ENCODE assay signal across 10 mouse cellular contexts in genomic region chr7:98835519-98836441, GRCm38 (mm10). TPM values are rescaled to one million over a fixed set of nuclear protein-coding genes. Genes with fewer than 3 reads are reported as not detected.
A peak's percentile ranks its signal among the peaks of the same experiment; 100 is the strongest.
DNase-seq lines count a peak whose midpoint lies in the region; ATAC-seq and TF ChIP-seq lines count a peak whose summit lies in the region.
"Had no signal": no experiment of that assay in that cellular context is flagged by ENCODE, and none has a peak within 500 bp of the region (broad histone marks: within the 10 kb centered on the region; RNA-seq: fewer than 3 reads in every experiment).

No protein-coding gene starts in this region.

- DNase-seq in gastrocnemius, adult 2 months: peak; percentile 70
- DNase-seq in gastrocnemius, adult 8-10 months (ENCODE audit: low spot score in 2 of 2): no peak
- DNase-seq in Muller cell, postnatal 12 days (ENCODE audit: inconsistent ontology term): peak; percentile 52
- peak; percentile 52 for DNase-seq in retina, embryonic 14.5 days (ENCODE audit: low spot score)
- DNase-seq in adrenal gland, postnatal 25 days: no peak

- H3K4me2 ChIP-seq in heart, embryonic 11.5 days: peak overlapping the region; percentile 99
- H3K4me2 ChIP-seq in limb, embryonic 13.5 days (replicated peaks): peak overlapping the region; percentile 90

- H3K36me3 ChIP-seq in heart, embryonic 11.5 days (ENCODE audit: control insufficient read depth, insufficient read depth, low read length): no peaks in the 10 kb centered on the region
- 0 out of 2 replicates have a peak, but pooled peaks cover 3% of the 10 kb centered on the region for H3K36me3 ChIP-seq in limb, embryonic 13.5 days
- H3K36me3 ChIP-seq: G1E had no signal

- ATAC-seq in heart, embryonic 11.5 days (replicated peaks; ENCODE audit: insufficient number of reproducible peaks, low FRiP score, low TSS enrichment): no peak
- ATAC-seq in limb, embryonic 13.5 days (ENCODE audit: low FRiP score, low read depth): no peak
- no peak for ATAC-seq in cerebellum, adult (ENCODE audit: insufficient number of reproducible peaks, low FRiP score, low TSS enrichment)

- intact Hi-C loops in gastrocnemius, adult 2 months (cut with DNase I): loop anchor here (1.0 to 5.0 kb wide), 2 partner anchors 19 to 242 kb away; no protein-coding TSS in a partner anchor

- under 1% methylated on average over 46 of the region's 46 CpGs for WGBS in heart, embryonic 11.5 days (ENCODE audit: insufficient replicate concordance)
- under 1% methylated on average over 46 of the region's 46 CpGs for WGBS in limb, embryonic 13.5 days

- H3K9ac ChIP-seq in heart, embryonic 11.5 days (ENCODE audit: low read depth, low read length): peak overlapping the region; percentile 70
- peak overlapping the region; percentile 81 for H3K9ac ChIP-seq in limb, embryonic 13.5 days

- peaks cover 55% of the 10 kb centered on the region for H3K27me3 ChIP-seq in heart, embryonic 11.5 days (ENCODE audit: control insufficient read depth, insufficient read depth, low read length)
- H3K27me3 ChIP-seq in limb, embryonic 13.5 days: peaks cover 89% of the 10 kb centered on the region

- H3K4me3 ChIP-seq in gastrocnemius, adult 2 months: peak overlapping the region; percentile 79
- peak overlapping the region; percentile 68 for H3K4me3 ChIP-seq in heart, embryonic 11.5 days (ENCODE audit: low read depth, low read length)
- peak overlapping the region; percentile 65 for H3K4me3 ChIP-seq in limb, embryonic 13.5 days

- peak overlapping the region; percentile 90 for H3K27ac ChIP-seq in gastrocnemius, adult 2 months
- H3K27ac ChIP-seq in heart, embryonic 11.5 days (ENCODE audit: low read depth, low read length): no peak overlapping the region
- peak overlapping the region; percentile 58; the same call in 1 of the 2 replicates for H3K27ac ChIP-seq in limb, embryonic 13.5 days

- no peak for TF ChIP-seq CTCF in gastrocnemius, adult 2 months (IDR thresholded peaks at IDR 0.05)

- H3K4me1 ChIP-seq in heart, embryonic 11.5 days (ENCODE audit: control insufficient read depth, insufficient read depth, low read length): peaks cover 52% of the 10 kb centered on the region
- H3K4me1 ChIP-seq in limb, embryonic 13.5 days: peaks cover 58% of the 10 kb centered on the region

- no peaks in the 10 kb centered on the region for H3K9me3 ChIP-seq in heart, embryonic 11.5 days (replicated peaks; ENCODE audit: control insufficient read depth, low read length)
- H3K9me3 ChIP-seq in limb, embryonic 13.5 days: no peaks in the 10 kb centered on the region
- H3K9me3 ChIP-seq: G1E had no signal

RNA-seq across cellular contexts. Expression of gene Wnt11, which starts 0.9 kb away (rescaled TPM):
- total RNA-seq in gastrocnemius, adult 2 months (2021): 1 to 10 TPM; 5.3 to 8.3 TPM
- 1 to 10 TPM; 5.3 to 7.6 (median 5.9) TPM for total RNA-seq in gastrocnemius, adult 8-10 months (2022)
- 24.5 and 24.7 TPM in 2 replicates for polyA plus RNA-seq in heart, embryonic 11.5 days (2014; fragmentation: Nextera tagmentation; extraction: Ambion mirVana)
- polyA plus RNA-seq in limb, embryonic 13.5 days (2015; fragmentation: Nextera tagmentation; extraction: Ambion mirVana): 37.2 and 38.3 TPM in 2 replicates
- 1.8 and 1.9 TPM in 2 replicates for total RNA-seq in adrenal gland, postnatal 25 days (2021)
- total RNA-seq: G1E; hematopoietic stem cell, adult 5-6 weeks had no signal
- polyA plus RNA-seq: G1E had no signal

Comparison
In these comparisons a context has a peak if more than half of its experiments do, and no peak if none do; other contexts are left out.
1. DNase-seq: peak in gastrocnemius, adult 2 months (single experiment), Muller cell, postnatal 12 days (single experiment) and retina, embryonic 14.5 days (single experiment); none in gastrocnemius, adult 8-10 months (0 of 2) and adrenal gland, postnatal 25 days (single experiment).
2. Peak in every context shown above with its lines, with median percentiles within 50 percentile points of each other: H3K4me3 ChIP-seq.